Mouse (Mus musculus) E14TG2a.4 (cell line): ENCODE measurements around the gene Lrrc74a.

Experiments used
- CTCF ChIP-seq: conservative IDR thresholded peaks from 2 replicates; pipeline ENCODE4 v1.5.1; 2014; ENCODE audit warnings: low read length
- NANOG ChIP-seq: IDR thresholded peaks from 2 replicates; pipeline ENCODE4 v1.6.1; 2014; ENCODE audit warnings: borderline replicate concordance, low read length, mixed read lengths
- POU5F1 ChIP-seq: IDR thresholded peaks from 2 replicates; pipeline ENCODE4 v1.6.1; 2014; ENCODE audit warnings: low read length, borderline replicate concordance

DNA sequence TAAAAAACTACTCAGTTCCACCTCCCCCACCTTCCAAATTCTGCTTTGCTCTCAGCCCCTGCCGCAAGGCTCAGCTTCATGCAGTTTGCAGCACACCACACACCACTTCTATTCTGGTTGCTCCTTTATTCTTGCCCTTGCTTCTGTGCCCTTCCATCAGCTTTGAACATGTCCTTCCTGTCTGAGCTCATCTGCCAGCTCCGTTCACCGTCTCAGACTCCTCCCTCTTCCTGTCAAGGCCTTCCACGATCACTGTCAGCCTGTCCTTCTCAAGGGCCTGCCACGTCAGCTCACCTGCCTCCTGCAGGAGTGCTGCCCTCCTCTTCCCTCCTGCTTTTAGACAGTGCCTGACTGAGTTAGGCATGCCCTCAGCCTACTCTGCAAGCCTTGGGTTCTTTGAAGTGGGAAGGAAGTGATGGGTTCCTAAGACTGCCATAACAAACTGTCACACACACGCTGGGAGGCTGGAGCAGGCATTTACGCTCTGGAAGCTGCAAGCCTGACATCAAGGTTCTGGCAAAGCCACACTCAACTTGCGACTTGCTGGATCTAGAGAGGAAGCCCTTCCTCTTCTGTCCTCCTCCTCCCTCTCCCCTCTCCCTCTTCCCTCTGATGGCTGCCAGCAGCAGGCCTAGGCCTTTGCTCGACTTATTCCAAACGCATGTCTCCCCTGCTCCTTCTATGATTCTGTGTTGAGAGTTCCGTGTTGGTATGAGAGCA, 76.7 kb downstream of the Lrrc74a start:
- TF ChIP-seq CTCF = no peak
- no peak for TF ChIP-seq NANOG
- no peak for TF ChIP-seq POU5F1
